Mouse (Mus musculus) embryo, embryonic 9.5 days (tissue): ENCODE data around the gene Mrpl41.
"Not testable (repeated sequence)": the region's sequence is repeated elsewhere in the genome, so short reads cannot be mapped to it uniquely, and the experiment has no call there.

Experiments used
- DNase-seq: peaks from one replicate; pipeline ENCODE4 v3.0.0-alpha.2; 2017; ENCODE audit errors: extremely low spot score

Gene Mrpl41

GRCm38 (mm10) chr2:24974906-24975703 is at the start of gene Mrpl41:
TSS of gene Mrpl41 (minus strand) at chr2:24975098.
- DNase-seq: peak; percentile 96

GRCm38 (mm10) chr2:25022678-25023077 is 47.8 kb upstream of the Mrpl41 start:
- no peak for DNase-seq

GRCm38 (mm10) chr2:25008250-25008649 is 33.4 kb upstream of the Mrpl41 start:
- no peak for DNase-seq

DNA sequence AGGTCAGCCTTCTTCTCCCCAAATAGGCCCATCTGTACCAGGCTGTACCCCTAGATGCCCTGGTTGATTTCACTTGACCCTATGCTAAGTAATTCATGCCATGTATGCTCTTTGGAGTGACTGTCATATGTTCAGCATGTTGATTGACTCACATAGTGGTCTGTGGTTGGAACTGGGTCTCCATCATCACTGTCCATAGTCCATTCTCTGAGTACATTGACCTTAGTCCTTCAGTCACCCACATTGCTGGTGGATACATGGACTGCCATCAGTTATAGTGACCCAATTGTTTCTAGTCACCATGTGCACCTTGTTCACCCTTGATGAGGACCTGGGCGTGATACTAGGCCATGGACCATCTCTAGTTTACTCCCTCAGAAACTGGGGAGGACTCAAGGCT is 31.9 kb upstream of the Mrpl41 start:
- no peak for DNase-seq

GRCm38 (mm10) chr2:25003946-25004786 is 29.3 kb upstream of the Mrpl41 start:
- DNase-seq: no peak

DNA sequence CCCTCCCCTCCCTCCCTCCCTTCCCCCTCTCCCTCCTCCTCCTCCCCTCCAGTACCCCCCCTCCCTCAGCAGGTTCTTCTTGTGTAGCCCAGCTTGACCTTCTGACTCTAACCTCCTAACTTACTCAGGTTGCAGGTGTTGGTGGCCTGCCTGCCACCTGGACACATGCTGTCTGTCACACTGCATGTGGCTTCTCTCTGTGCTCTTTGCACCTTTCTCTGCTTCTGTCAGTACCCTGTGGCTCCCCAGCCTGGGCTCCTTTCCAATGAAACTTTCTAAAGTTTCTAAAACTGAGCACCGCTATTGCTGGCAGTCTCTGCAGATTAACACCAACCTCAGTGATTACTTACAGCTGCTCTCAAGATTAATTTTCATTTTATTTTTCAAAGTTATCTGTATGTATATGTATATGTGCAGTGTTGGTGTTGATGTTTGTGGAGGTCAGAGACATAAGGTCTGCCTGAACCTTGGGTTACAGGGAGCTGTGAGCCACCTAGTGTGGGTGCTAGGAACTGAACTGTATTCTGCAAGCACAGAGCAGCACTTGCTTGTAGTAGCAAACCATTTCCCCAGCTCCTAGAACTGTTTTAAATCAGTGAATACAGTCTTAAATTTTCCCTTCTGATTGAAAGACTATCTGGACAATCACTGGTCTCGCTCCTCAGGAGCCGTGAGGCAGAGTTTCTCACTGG is 25.8 kb upstream of the Mrpl41 start:
- DNase-seq: no peak

GRCm38 (mm10) chr2:24996471-24996870 is 21.6 kb upstream of the Mrpl41 start:
- DNase-seq: no peak

- no peak for DNase-seq
These were observed 20.4 kb upstream of the Mrpl41 start for GRCm38 (mm10) chr2:24995332-24995731.

- no peak for DNase-seq
These were observed 12.9 kb upstream of the Mrpl41 start for GRCm38 (mm10) chr2:24987762-24988161.

GRCm38 (mm10) chr2:24976960-24977359 is 2.1 kb upstream of the Mrpl41 start:
- DNase-seq: no peak

DNA sequence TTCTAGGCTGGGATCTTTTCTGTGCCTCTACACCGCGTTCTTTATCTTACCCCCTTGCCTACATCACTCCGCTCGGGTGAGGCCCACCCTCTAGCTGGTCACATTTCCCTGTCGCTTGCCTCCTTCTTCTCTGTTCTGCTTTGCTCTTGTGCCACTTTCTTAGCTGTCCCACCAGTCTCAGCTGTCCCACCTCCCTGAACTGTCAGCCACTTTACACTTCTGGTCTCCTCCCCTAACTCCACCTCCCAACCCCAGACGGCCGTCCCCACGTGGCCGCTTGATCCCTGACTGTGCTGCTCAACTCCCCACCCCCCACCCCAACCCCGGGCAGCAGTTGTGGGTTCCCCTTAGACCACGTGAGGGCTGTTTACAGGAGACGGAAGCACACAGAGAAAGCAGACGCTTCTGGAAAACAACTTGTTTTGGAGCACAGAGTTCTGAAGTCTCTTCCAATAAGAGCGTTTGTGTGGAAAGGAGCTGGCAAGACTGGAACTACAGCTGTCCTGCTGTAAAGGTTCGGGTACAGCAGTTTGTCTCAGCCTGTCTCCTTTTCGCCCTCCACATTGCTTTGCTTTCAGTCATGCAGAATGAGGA is 903 bp upstream of the Mrpl41 start, which contains the start of gene Pnpla7:
TSS of gene Pnpla7 (plus strand) at position 330 of the 594 bp plus-strand sequence.
- DNase-seq: peak; percentile 79

GRCm38 (mm10) chr2:24974452-24974851 is 446 bp downstream of the Mrpl41 start:
- DNase-seq: not testable (repeated sequence)

DNA sequence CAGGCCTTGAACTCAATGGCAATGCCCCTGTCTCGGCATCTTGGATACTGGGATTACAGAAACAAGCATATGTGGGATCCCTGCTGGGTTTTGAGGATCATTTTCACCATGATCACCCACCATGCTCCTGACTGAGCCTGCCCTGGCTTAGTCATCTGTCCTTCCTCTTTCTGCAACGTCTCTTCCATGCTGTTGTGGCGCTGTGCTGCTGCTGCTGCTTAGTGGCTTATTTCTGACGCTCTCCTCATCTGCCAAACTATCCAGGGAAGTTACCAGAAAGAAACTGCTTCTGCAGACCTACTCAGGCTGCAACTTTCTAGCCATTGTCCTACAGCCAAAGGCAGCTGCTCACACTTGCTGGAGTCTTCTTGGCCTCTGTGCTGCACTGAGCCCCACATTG is 4.5 kb downstream of the Mrpl41 start:
- no peak for DNase-seq

DNA sequence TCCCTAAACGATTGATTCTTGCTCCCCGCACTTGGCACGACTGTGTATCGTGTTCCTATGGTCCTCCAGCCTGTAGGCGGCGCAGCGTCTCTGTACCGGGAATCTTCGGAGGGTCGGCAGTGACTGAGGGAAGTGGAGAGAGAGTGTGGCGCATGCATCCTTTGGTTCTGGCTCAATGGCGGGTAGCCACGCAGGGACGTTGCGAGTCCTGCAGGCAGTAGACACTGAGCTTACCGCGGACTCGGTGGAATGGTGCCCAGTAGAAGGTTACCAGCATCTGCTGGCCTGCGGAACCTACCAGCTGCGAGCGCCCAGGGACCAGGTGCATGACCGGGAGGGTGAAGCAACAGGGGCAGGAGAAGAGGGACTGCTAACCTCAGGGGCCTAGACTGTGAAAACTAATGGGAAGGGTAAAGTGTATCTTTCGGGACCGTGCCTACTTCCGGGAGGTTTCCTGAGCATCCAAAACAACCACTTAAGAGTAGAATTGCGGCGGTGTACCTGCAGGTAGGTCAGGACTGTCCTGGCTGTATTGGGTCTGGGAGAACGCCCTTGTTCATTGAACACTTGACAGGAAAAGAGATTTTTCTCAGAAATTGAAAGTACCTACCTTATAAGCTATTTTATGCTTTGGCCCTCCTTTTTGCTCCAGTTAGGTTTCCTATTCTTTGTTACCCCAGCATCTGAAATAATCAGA is 12.4 kb downstream of the Mrpl41 start, which contains the start of gene Dph7:
TSS of gene Dph7 (plus strand) at position 97 of the 697 bp plus-strand sequence.
- peak; percentile 89 for DNase-seq

- DNase-seq: peak; percentile 45
These were observed 14.0 kb downstream of the Mrpl41 start for GRCm38 (mm10) chr2:24960910-24961309.

- no peak for DNase-seq
These were observed 22.3 kb downstream of the Mrpl41 start for GRCm38 (mm10) chr2:24952537-24953055.

GRCm38 (mm10) chr2:24950189-24950535 is 24.7 kb downstream of the Mrpl41 start:
- peak; percentile 32 for DNase-seq

DNA sequence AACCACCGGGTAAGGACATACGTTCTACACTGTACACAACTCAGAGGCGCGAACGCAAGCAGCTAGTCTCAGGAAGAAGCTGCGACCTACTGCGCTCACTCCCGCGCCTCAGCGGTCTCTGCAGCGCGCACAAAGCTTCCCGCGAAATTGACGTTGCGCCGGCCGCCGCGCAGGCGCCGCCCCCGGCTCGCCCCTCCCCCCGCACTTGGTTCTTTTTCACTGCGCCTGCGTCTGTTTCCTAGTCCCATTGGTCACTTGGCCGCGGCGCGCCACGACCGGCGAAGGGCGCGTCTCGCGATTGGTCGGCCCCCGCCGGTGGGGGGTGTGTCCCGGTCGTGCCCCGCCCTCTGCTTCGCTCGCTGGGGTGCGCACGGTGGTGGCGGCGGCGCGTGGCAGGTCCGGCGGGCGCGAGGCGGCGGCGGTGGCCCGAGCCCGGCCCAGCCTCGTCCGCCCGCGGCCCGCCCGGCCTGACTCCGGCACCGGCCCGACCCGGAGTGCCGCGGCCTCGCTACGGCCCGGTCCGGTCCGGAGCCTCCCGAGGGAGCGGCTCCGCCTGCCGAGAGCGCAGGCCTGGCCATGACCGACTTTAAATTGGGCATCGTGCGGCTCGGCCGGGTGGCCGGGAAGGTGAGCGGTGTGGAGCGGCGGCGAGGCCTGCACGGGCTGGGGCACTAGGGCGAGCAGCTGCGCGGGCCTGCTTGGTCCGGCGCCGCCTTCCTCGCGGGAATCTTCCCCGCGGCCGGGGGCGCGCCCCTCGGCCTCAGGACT is 25.3 kb downstream of the Mrpl41 start, which contains the start of gene Zmynd19:
TSS of gene Zmynd19 (plus strand) at position 372 of the 768 bp plus-strand sequence.
- DNase-seq: peak; percentile 97

DNA sequence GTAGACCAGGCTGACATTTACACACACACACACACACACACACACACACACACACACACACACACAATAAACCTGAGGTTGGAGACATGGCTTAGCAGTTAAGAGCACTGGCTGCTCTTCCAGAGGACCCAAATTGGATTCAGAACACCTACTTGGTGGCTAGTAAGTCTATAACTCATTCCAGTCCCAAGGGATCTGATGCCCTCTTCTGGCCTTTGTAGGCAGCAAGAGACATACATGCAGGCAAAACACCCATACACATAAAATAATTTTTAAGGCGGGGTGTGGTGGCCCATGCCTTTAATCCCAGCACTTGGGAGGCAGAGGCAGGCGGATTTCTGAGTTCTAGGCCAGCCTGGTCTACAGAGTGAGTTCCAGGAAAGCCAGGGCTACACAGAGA is 30.6 kb downstream of the Mrpl41 start:
- not testable (repeated sequence) for DNase-seq

DNA sequence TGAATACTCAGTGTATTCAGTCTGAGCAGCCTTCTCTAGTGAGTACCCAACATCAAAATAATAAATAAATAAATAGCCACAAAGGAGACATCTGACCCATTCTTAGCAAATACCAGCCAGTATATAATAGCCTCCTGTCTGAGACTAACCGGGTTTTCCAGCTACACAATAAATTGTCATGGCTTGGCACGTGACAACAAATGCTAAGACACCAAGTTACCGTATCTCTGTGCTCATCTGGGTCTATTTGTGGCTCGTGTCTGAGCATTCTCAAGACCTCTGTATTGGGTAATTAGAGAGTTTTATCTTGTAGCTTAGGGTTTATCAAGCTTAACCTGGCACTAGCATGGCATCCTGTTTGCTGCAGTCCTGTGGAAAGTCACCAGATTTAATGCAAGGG is 32.8 kb downstream of the Mrpl41 start:
- DNase-seq: no peak
